Mouse (Mus musculus) megakaryocyte, embryonic 14.5 days (primary cell): ENCODE data around the gene Tulp4.

Experiments used
- FLI1 ChIP-seq: IDR thresholded peaks from 2 replicates; pipeline ENCODE4 v1.6.1; 2012; ENCODE audit warnings: low read length, inconsistent platforms, mixed read lengths
- GATA1 ChIP-seq: IDR thresholded peaks from 3 replicates; pipeline ENCODE4 v1.6.1; 2012; ENCODE audit warnings: mixed read lengths, low read length, inconsistent platforms, borderline replicate concordance

DNA sequence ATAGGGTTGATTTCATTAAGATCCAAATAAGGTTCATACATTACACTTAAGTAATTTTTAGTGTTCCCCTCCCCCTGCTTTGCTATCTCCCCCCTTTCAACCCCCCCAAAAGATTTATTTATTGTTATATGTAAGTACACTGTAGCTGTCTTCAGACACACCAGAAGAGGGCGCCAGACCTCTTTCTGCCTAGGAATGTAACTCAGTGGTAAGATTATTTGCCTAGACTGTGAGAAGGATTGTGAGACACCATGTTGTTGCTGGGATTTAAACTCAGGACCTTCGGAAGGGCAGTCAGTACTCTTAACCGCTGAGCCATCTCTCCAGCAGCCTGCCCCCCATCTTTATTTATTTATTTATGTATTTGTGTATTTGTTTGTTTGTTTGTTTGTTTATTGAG lies 4.7 kb downstream of the Tulp4 start:
- no peak for TF ChIP-seq GATA1
- no peak for TF ChIP-seq FLI1
